Mouse (Mus musculus): Measurements from ENCODE around the gene Acot7.
A peak's percentile ranks its signal among the peaks of the same experiment; 100 is the strongest.
"Not testable (repeated sequence)": the region's sequence is repeated elsewhere in the genome, so short reads cannot be mapped to it uniquely, and the experiment has no call there.

Acot7 gene

DNA sequence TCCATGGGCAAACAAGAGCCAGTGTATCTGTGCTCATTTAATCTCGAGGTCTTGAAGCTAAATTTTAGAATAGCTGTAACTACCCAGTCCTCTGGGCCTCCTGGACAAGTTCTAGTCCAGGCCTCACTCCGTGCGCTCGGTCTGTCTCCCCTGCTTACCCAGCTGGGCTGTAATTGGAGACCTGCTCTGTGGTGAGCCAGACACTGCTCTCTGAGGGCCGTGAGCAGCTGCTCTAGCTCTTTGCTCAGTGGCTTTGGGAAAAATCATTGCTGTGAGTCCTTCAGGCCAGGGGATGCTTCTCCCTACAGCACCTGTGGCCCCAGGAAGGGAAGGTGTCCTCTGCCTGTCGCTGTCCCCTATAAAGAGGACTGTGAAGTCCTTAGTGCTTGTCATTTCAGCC is 28.3 kb downstream of the Acot7 start:
- no peak for DNase-seq (ENCODE audit: extremely low spot score)

DNA sequence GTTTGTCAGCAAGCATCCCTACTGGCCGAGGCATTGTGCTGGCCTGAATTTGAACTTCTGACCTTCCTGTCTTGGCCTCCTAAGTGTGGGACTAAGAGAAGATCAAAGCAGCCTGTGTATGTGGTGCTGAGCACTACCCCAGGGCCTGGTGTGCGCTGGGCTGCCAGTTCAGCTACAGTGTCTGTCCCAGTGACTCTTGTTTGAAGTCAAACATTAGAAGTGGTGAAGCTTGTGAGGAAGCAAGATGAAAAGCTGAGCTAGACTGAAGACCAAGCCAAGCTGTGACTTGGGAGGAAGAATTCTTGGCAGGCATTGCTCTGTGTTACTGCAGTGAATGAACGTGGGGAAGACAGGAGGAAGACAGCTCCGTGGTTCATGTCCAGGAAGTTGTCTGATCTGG is 31.7 kb downstream of the Acot7 start:
- DNase-seq (ENCODE audit: extremely low spot score) = no peak

DNA sequence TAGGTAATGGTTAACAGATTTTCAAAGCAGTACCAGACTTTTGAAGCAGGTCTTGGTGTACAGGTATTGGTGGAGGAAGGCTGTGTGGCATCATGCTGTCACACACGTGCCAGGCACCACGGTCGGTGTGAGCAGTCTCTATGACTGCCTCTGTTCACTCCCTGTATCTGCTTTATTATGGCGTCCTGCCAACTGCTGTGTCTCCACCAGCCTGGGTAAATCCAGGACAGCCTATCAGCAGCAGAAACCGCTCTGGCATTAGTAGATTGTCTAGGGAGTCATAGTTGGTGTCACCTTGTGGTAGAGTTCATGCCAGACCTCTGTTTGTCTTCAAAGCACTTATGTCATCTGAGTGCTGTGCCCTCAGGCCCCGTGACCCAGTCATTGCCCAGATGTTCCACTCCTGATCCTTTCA is 34.2 kb downstream of the Acot7 start:
- no peak for DNase-seq (ENCODE audit: extremely low spot score)

DNA sequence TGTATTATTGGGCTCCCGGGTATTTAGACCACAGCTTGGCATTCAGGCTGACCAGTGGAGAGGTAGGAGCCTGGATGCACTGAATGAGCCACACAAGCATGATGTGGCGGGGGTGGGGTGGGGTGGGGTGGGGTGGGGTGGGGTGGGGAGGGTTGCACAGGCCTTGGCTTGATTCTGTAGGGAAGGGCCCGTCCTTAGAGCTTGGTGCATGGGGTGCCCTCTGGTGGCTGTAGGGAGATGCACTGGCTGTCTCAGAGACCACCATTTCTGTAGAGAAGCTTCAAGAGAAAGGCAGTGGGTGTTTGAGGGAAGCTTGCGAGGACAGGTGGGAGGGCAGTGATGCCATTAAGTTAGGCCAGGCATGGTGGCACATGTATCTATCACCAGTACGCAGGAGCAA is 34.6 kb downstream of the Acot7 start:
- DNase-seq (ENCODE audit: extremely low spot score) = peak; percentile 44

DNA sequence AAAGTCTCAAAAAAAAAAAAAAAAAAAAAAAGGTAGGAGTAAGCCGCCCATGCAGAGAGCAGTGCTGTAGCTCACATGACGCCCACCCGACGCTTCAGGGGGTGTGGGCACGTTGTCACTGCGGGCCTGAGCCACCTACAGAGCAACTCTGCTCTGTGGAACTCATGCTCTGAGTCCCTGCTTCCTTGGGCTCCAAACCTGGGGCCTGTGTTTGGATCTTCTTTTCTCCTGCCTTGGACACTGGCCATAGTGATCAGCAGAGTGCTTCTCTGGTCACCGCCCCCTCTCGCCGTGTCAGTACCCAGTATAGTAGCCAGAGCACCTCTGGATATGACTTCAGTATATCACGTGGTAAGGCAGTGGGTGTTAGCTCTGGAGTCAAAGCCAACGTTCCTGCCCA is 35.0 kb downstream of the Acot7 start:
- no peak for DNase-seq (ENCODE audit: extremely low spot score)

DNA sequence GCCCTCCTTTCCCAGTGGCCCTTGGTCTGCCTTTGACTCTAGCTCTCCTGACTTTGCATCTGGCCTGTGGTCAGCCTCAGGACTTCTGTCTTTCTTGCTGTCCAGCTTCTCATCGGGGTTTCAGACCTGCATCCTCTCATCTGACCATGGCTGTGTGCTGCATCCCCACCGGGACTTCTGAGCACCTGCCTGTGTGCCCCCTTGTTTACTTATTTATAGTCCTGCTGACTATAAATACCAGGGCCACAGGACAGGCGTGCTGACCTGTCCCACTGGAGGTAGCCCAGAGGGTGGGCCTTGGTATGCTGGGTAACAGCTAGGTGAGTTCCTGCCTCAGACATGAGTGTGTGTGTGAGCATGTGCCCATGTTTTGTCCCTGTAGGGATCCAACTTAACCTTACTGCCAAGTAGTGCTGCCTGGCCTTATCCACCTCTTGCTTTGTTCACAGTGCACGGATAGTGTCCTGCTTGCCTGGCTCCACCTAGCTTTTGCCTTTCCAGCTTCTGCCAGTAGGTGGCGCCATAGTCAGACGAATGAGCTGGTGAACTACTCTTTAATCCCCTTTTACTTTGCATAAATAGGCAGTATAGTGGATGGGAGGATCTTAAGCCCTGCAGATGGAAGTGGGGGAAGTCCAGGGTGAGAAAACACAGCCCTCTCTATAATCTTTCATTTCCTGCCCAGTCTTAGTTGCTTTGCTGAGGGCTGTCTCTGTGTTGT is 36.0 kb downstream of the Acot7 start:
- peak; percentile 89 for DNase-seq (ENCODE audit: extremely low spot score)

DNA sequence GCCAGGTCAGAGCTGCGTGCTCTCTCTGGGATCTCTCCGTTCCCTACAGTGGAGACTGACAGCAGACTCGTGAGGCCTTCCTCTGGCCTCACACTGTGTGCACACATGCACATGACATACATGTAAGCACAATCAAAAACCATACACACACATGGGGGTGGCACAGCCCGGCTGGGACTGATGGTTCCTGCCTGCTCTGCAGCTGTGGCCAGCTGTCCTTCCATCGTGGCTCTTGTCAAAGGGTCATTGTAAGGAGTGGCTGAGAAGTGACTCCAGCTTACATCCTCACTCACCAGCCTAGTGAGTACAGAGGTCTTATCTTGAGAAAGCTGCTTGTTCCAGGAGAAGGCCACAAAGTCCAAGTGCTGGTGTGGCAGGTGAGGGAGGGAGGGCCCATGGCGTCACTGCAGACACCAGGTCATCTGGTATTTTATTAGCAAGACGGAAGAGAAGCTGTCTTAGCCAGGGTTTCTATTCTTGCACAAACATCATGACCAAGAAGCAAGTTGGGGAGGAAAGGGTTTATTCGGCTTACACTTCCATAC is 37.0 kb downstream of the Acot7 start:
- DNase-seq (ENCODE audit: extremely low spot score) = no peak

DNA sequence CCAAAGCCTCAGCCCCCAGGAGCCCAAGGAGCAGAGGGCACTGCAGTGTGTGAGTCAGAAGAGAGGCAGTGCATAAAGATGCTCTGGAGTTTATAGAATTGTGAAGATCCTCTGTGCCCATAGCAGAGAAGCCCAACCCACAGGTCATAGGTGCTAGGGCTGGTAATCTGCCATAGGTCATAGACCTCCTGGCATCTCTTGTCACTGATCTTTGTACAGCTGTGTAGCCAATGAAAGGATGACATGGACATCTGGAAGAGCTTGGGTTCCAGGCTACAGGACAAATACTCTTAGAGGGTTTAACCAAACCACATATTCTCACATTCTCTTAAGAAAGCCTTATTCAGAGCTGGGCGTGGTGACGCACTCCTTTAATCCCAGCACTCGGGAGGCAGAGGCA is 41.7 kb downstream of the Acot7 start:
- no peak for DNase-seq (ENCODE audit: extremely low spot score)

DNA sequence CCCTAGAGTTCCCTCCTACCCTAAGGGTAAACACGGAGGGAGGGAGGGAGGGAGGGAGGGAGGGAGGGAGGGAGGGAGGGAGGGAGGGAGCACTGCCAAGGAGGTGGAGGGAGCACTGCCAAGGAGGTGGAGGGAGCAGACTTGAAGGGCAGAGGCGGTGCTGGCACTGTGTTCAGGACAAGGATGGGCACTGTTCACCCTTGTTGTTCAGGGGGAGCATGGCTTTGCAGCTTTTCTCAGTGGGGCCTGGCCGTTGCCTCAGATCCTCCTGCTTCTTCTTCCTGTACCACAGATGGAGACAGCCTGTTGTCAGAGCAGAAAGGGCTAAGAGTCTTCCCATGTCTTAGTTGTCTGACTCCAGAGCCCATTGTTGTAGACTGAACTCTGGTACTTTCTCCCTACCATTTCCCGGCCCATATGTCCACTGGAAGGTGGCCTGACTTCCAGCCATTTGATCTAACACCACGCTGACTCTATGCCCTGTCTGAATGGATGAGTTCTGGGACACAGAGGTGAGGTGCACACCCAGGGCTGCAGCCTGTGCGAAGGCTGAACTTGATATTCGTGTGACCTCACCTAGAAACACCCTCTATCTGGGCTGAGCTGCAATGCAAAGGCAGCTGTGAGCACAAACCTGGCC is 43.0 kb downstream of the Acot7 start:
- no peak for DNase-seq (ENCODE audit: extremely low spot score)

DNA sequence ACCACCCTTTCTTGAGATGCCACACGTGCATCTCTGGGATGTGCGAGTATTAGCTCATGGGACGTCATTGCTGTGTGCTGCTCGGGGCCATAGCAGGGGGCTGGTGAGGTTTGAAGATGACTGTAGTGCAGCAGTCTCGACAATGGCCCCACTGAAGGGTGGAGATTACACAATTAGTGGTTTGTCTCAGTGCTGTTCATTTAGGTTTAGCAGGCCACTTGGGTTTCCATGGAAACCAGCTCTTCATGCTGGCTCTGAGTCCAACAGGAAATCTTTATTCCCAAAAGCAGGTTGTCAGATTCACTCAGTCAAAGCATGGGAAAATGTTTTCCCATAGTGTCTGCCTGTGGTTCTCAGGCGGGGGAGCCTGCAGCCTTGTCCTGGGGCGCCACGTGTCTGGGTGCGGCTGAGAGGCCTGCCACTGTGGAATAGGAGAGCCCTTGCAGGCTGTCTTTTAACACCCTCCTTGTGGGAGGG is 43.5 kb downstream of the Acot7 start:
- DNase-seq (ENCODE audit: extremely low spot score) = peak; percentile 18

DNA sequence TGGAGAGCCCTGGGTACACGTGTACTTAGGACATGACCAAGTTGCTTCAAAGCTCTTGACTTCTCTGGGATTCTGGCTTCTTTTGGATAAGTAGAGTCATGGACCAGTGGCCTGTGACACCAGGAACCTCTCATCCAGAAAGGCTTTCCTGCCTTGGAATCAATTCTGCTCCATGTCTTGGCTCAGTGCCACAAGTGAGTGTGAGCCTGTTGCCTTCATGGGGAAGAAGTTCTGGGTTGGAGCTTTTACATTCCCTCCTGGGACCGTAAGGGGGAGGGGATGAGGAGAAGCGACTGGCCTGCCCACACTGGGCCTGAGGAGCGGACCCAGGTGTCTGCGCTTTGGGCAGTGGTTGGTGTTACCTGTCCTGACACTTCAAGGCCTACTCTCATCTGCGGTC is 44.2 kb downstream of the Acot7 start:
- no peak for DNase-seq (ENCODE audit: extremely low spot score)

DNA sequence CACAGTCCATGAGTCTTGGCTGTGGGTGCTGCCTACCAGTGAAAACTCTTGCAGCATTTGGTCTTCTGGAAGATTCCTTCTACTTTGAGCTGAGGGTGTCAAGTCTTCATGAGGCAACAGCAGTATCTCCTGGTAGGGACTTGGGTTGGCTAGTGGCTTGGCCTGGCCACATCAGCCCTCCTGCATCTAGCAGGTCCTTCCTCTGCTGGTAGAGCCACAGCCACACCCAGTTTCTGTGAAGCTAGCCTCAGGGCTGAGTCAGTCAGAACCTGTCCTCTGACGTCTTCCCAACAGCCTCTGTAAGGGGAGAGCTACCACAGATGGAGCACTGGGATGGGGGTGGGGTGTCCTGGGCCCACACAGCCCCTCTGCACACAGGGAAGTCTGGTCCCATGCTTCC is 44.6 kb downstream of the Acot7 start:
- DNase-seq (ENCODE audit: extremely low spot score) = no peak

DNA sequence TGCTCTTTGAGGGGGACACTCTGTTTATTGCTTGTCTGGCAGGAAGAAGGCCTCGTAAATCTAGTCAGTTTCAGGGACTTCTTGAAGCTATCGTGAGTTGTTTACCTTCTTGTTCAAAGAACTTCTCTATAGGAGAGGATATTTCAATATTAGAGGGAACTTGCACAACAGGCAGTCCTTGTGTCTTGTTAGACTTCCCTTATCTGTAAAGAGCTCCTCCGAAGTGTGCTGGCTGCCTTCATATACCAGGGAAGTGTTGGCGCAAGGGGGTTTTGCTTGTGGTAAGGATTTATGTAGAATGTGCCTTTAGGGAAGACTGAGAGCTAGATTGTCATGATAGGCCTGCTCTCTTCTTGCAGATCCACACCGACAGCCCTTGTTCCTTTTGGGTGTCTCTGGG is 46.2 kb downstream of the Acot7 start:
- no peak for DNase-seq (ENCODE audit: extremely low spot score)

DNA sequence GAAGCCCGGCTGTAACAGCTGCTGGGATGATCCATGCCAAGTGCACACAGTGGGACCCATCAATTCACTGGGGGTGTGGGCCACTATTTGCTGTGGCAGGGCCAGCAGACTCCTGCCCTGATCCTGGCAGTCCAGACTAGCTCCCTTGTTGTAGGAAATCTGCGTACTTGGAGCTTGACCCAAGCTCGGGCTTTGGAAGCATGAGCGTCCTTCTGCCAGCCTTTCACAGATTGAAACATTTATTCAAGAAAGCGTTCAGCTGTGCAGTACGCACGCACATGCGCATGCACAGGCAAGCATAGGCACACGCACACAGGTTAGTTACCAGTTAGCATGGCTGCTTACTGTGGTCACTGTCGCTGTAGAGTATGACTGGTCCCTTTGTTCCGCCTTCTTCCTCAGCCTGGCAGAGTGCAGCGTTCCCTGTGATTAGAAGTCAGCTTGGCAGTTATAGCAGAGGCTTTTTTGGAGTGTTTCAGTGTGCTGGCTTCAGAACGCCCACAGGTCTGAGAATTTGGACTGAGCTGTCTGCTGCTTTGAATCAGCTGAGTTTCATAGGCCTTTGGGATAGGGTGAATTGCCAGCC is 49.1 kb downstream of the Acot7 start:
- no peak for DNase-seq (ENCODE audit: extremely low spot score)

DNA sequence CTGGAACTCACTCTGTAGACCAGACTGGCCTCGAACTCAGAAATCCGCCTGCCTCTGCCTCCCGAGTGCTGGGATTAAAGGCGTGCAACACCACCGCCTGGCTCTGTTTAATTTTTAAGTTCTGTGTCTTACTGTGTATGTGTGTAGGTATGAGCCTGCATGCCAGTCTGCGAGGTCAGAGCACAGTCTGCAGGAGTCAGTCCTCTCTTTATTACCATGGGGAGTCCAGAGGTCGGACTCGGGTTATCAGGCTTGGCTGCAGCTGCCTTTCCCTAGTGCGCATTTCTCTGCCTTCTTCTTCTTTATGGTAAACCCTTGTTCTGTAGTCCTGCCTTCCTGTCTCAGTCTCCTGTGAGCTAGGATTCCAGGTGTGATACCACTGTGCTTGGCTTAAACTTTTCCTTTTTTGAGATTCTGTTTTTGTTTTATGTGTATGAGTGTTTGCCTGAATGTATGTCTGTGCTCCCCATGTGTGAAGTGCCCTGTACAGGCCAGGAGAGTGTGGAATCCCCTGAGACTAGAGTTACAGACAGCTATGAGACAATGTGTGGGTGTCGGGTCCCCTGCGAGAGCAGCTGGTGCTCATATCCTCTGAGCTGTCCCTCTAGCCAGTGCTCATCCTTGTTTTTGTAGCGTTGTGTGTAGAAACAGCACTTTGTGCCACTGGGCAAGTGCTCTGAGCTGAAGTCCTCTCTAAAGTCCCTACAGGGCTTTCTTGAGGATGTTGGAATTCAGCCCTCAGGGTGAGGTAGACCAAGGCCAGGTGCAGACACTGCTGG is 50.0 kb downstream of the Acot7 start:
- DNase-seq (ENCODE audit: extremely low spot score) = no peak

DNA sequence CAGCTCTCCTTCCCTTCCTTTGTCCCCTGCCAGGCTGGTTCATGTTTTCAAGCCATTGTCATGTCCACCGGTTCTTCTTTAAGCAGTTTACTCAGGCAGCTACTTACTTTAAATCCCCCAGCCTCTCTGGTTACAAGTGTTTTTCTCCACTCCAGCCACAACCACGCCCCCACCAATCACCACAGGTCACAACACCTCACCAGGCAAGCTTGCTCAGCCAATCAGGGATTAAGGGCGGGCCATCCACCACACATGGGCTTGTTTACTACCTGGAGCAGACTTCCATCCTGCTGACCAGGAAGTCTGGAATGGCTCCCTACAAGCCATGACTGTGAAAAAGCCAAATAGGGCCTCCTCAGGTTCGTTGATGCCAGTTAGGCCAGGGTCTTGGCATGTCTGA is 52.4 kb downstream of the Acot7 start:
- not testable (repeated sequence) for DNase-seq (ENCODE audit: extremely low spot score)

DNA sequence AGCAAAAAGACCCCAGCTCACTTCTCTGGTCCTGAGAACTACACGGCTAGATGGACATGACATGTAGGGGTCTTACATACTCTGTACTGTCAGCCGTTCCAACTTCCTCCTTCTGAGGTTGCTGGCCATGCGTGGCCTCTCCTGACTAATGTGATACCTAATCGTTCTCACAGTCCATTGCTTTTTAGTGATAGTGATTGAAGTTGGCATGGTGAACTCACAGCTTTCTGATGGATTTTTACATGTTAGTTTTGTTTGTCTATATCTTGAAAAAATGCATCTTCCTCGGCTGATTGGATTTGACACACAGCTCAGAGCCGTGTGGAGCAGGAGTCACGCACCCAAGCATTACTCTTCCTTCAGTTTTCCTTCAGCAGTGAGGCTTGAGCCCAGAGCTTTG is 53.4 kb downstream of the Acot7 start:
- DNase-seq (ENCODE audit: extremely low spot score) = no peak

DNA sequence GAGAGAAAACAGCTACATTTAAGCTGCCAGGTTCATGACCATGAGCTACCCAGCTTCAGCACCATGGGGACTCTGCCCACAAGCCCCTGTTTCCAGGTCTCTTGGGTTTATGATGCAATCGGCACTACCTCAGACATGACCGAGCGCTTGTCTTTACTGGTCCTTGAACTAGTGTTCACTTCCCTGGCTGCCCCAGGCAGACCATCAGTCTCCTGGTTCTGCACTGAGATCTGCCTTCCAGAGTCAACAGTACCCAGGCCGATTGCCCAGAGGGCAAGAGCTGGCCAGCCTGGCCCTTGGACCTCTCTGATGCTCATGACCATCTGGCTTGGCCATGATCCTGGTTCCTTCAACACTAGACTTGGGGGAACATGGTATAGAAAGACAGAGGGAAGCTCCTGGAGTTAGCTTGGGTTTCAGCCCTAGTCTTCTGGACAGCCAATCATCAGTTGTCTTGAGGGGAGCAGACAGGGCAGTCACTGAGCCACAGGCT is 54.5 kb downstream of the Acot7 start:
- DNase-seq (ENCODE audit: extremely low spot score) = no peak

DNA sequence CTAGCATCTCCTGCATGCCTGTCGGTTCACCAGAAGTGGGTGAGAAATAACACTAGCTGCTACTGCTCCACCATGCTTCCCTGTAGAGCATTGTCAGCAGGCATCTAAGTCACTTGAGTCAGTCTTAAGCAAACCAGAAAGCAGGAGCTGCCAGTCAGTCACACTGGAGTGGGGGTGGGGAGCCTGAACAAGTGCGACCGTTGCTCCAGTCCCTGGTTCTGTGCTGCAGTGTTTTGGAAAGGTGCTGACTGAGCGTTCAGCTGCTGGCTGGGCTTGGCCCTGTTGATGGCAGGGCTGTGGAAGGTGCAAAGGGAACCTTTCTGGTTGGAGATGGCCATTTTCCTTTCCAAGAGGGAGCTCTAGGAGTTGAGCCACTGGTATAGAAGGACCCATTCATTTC is 62.0 kb downstream of the Acot7 start:
- no peak for DNase-seq (ENCODE audit: extremely low spot score)

DNA sequence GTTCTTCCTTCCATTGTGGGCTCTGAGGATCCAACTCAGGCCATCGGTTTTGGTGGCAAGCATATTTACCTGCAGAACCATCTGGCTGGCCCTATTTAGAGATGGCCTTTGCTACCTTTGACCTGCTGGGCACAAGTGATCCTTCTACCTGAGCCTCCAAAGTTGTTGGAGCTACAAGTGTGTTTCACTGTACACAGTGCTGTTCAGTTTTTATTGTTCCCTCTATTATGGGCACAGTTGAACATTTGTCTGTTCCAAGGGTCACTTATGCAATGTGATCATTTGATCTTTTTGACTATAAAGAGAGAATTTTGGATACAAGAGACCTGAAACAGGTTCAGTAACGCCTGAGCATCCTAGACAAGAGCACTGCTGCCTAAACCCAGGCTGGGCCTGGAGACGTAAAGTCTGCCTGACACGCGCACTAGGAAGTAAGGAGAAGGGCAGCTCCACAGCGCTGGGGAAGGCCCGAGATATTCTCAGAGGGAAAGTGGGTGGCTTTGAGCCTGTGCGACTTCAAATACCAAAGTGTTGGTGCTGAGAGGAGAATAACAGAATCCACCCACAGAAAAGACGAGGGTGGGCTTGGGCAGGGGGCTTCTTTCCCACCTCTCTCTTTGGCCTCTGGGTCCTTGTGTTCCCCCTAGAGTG is 65.4 kb downstream of the Acot7 start:
- no peak for DNase-seq (ENCODE audit: extremely low spot score)

DNA sequence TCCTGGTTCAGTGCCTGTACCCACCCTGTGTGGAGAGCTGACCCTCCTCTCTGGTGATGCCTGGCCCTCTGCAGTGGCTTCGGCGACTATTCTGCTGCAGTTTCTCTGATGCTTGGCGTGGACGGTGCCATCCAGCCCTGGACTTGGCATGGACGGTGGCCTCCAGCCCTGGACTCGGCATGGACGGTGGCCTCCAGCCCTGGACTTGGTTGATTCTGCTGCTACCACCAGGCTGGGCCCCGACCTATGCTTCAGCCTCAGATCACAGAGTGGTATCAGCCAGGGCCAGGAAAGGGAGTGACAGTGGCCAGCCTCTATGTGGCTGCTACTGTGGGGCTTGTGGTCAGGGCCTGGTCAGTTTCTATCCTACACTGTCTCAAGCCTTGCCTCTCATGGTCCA is 66.0 kb downstream of the Acot7 start:
- no peak for DNase-seq (ENCODE audit: extremely low spot score)
